Mouse (Mus musculus): Measurements from ENCODE around the gene Olfr1016.

Gene Olfr1016

GRCm38 (mm10) chr2:85802444-85802843 is at the start of gene Olfr1016:
Olfr1016 (minus strand) TSS chr2:85802544.
- WGBS, result 92% methylated on average over 2 of the region's 2 CpGs

- 81% methylated on average over 1 of the region's 1 CpGs for WGBS
Observed at GRCm38 (mm10) chr2:85846730-85847129, 44.4 kb upstream of the Olfr1016 start, which contains the start of gene Olfr1020. Olfr1020 (plus strand) TSS chr2:85847030.

GRCm38 (mm10) chr2:85845383-85845782 is 43.0 kb upstream of the Olfr1016 start, which contains the start of gene Olfr1019:
Olfr1019 (minus strand) TSS chr2:85845483.

GRCm38 (mm10) chr2:85818179-85818578 is 15.8 kb upstream of the Olfr1016 start, which contains the start of gene Olfr1018:
Olfr1018 (plus strand) TSS chr2:85818479.

GRCm38 (mm10) chr2:85804501-85804900 is 2.2 kb upstream of the Olfr1016 start:
- WGBS, result 90% methylated on average over 4 of the region's 4 CpGs

- 34% methylated on average over 2 of the region's 2 CpGs for WGBS
Observed at GRCm38 (mm10) chr2:85792331-85792730, 10.0 kb downstream of the Olfr1016 start.

GRCm38 (mm10) chr2:85781717-85782116 is 20.6 kb downstream of the Olfr1016 start, which contains the start of gene Olfr1015:
Olfr1015 (plus strand) TSS chr2:85782017.

GRCm38 (mm10) chr2:85772413-85772812 is 29.9 kb downstream of the Olfr1016 start, which contains the start of gene Olfr1014:
Olfr1014 (plus strand) TSS chr2:85772713.

GRCm38 (mm10) chr2:85766798-85767197 is 35.5 kb downstream of the Olfr1016 start, which contains the start of gene Olfr1013:
Olfr1013 (plus strand) TSS chr2:85767098.

GRCm38 (mm10) chr2:85762666-85763065 is 39.7 kb downstream of the Olfr1016 start, which contains the start of gene Olfr1012:
Olfr1012 (minus strand) TSS chr2:85762766.
- WGBS, result 73% methylated on average over 1 of the region's 1 CpGs

- WGBS, result 81% methylated on average over 4 of the region's 4 CpGs
Observed at GRCm38 (mm10) chr2:85753822-85754221, 48.5 kb downstream of the Olfr1016 start.
